Mouse (Mus musculus): ENCODE measurements around the gene Gadd45gip1. TPM values are rescaled to one million over a fixed set of nuclear protein-coding genes. Genes with fewer than 3 reads are reported as not detected.

Gadd45gip1 gene
- total RNA-seq, 1 experiment = 30.8 TPM

DNA sequence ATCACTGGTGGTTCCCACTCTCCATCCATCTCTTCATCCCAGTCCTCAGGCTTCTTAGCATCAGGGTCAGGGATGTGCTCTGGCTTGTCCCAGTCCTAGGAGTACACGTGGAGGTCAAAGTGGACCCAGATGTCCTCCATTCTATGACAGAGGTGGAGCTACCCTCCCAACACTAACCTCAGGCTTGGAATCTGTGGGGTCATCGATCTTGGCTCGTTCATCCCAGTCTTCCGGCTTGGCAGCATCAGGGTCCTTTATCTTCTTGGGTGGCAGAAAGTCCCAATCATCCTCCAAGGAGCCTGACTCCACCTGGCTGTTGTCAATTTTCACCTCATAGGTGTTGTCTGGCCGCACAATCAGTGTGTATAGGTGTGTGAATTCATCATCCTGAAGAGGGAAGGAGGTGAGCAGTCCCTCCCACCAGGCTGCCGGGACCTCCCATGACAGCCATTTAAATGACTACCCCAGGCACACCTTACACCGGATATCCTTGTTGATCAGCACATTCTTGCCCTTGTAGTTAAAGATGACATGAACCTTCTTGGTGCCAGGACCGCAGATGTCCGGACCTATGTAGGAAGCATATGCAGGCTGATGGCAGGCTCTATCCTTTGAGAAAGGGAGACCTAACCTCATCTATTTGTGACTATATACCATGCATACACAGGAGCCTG, 13.2 kb downstream of the Gadd45gip1 start:
- H3K4me3 ChIP-seq (ENCODE audit: insufficient read depth in 1 of 2, low read depth in 1 of 2, low read length in 2 of 2, poor library complexity in 1 of 2, severe bottlenecking in 1 of 2) = peak overlapping the region; percentile 77 to 83; a peak in 2 of 4 replicates
- no peaks in the 10 kb centered on the region for H3K9me3 ChIP-seq (ENCODE audit: control insufficient read depth, insufficient read depth, low read depth, low read length)
- TF ChIP-seq CHD2 (IDR thresholded peaks at IDR 0.05; ENCODE audit: low read depth, low read length) (no peak), ZNF384 (IDR thresholded peaks at IDR 0.05; ENCODE audit: low read depth, low read length) (no peak), HCFC1 (IDR thresholded peaks at IDR 0.05; ENCODE audit: borderline replicate concordance, insufficient read depth, low read length) (no peak), MAFK (IDR thresholded peaks at IDR 0.05; ENCODE audit: insufficient read depth, low read depth, low read length) (no peak), ZC3H11A (IDR thresholded peaks at IDR 0.05; ENCODE audit: borderline replicate concordance, low read depth, low read length) (no peak)
- peak overlapping the region; percentile 22; the same call in 1 of the 2 replicates for H3K9ac ChIP-seq (ENCODE audit: insufficient read depth, low read depth, low read length, poor library complexity, severe bottlenecking)
- no peak for DNase-seq (ENCODE audit: low read depth, low spot score)
- H3K27ac ChIP-seq (ENCODE audit: insufficient read depth, low read depth, low read length, poor library complexity, severe bottlenecking) = no peak overlapping the region; the same call in 1 of the 2 replicates
- H3K36me3 ChIP-seq (ENCODE audit: control insufficient read depth, insufficient read depth, low read length, poor library complexity, severe bottlenecking) = peaks cover 36% of the 10 kb centered on the region
- in situ Hi-C loops (cut with MboI; ENCODE audit: low sequenced_read_pairs in 2 of 2, unreplicated experiment in 2 of 2) = no loop called here
- peaks cover 6 to 15% of the 10 kb centered on the region in 2 experiments; a peak in 3 of 4 replicates for H3K4me1 ChIP-seq (ENCODE audit: control insufficient read depth in 2 of 2, insufficient read depth in 2 of 2, low read length in 2 of 2, poor library complexity in 1 of 2)

DNA sequence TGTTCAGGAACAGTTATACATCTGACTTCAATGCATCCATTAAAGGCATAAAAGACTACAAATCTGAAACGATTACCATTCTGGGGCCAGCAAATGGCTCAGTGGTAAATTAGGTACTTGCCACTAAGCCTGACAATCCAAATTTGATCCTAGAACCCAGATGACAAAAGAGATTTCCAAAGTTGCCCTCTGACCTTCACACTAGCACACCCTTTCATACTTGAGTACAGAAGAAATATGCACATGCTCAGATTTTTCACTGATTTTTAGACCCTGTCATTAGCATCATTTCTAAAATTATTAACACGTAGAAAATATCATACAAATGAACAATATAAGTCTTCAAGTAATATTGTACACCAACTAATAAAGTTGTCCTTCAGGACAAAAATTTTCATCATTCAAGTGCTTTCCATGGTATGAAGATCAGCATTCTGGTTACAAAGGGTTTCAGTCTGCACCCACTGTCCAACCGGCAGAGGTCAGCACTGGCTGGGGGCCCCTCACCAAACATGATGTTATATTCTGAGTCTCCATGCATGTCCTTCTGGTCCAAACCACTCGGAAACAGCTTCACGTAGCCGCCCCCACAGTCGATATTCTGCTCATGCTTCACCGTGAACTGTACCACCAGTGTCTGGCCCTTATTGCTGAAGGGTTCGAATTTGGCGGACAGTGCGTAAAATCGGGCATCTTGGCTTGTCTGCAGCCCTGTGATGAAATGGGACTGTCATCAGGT, 14.2 kb downstream of the Gadd45gip1 start:
- in situ Hi-C loops (cut with MboI; ENCODE audit: low sequenced_read_pairs in 2 of 2, unreplicated experiment in 2 of 2) = no loop called here
- Histone ChIP-seq H3K4me3 (ENCODE audit: insufficient read depth in 1 of 2, low read depth in 1 of 2, low read length in 2 of 2, poor library complexity in 1 of 2, severe bottlenecking in 1 of 2) (peak overlapping the region; percentile 77 to 83), H3K36me3 (ENCODE audit: control insufficient read depth, insufficient read depth, low read length, poor library complexity, severe bottlenecking) (peaks cover 36% of the 10 kb centered on the region), H3K27ac (ENCODE audit: insufficient read depth, low read depth, low read length, poor library complexity, severe bottlenecking) (no peak overlapping the region; the same call in 1 of the 2 replicates), H3K9me3 (ENCODE audit: control insufficient read depth, insufficient read depth, low read depth, low read length) (no peaks in the 10 kb centered on the region), H3K4me1 (ENCODE audit: control insufficient read depth in 2 of 2, insufficient read depth in 2 of 2, low read length in 2 of 2, poor library complexity in 1 of 2) (peaks cover 6 to 13% of the 10 kb centered on the region in 2 experiments; a peak in 2 of 4 replicates), H3K9ac (ENCODE audit: insufficient read depth, low read depth, low read length, poor library complexity, severe bottlenecking) (peak overlapping the region; percentile 88)
- no peak for TF ChIP-seq CHD2 (IDR thresholded peaks at IDR 0.05; ENCODE audit: low read depth, low read length)
- DNase-seq (ENCODE audit: low read depth, low spot score) = no peak

GRCm38 (mm10) chr8:84846094-84846721, 14.9 kb downstream of the Gadd45gip1 start:
- TF ChIP-seq ZC3H11A (IDR thresholded peaks at IDR 0.05; ENCODE audit: borderline replicate concordance, low read depth, low read length) (no peak), HCFC1 (IDR thresholded peaks at IDR 0.05; ENCODE audit: borderline replicate concordance, insufficient read depth, low read length) (no peak), MAFK (IDR thresholded peaks at IDR 0.05; ENCODE audit: insufficient read depth, low read depth, low read length) (no peak), CHD2 (IDR thresholded peaks at IDR 0.05; ENCODE audit: low read depth, low read length) (no peak), ZNF384 (IDR thresholded peaks at IDR 0.05; ENCODE audit: low read depth, low read length) (no peak)
- peaks cover 36% of the 10 kb centered on the region for H3K36me3 ChIP-seq (ENCODE audit: control insufficient read depth, insufficient read depth, low read length, poor library complexity, severe bottlenecking)
- H3K27ac ChIP-seq (ENCODE audit: insufficient read depth, low read depth, low read length, poor library complexity, severe bottlenecking) = peak overlapping the region; percentile 25
- H3K4me1 ChIP-seq (ENCODE audit: control insufficient read depth in 2 of 2, insufficient read depth in 2 of 2, low read length in 2 of 2, poor library complexity in 1 of 2) = peaks cover 6 to 13% of the 10 kb centered on the region in 2 experiments; a peak in 2 of 4 replicates
- in situ Hi-C loops (cut with MboI; ENCODE audit: low sequenced_read_pairs in 2 of 2, unreplicated experiment in 2 of 2) = no loop called here
- DNase-seq (ENCODE audit: low read depth, low spot score) = no peak
- peak overlapping the region; percentile 88 for H3K9ac ChIP-seq (ENCODE audit: insufficient read depth, low read depth, low read length, poor library complexity, severe bottlenecking)
- peak overlapping the region; percentile 77 to 83 for H3K4me3 ChIP-seq (ENCODE audit: insufficient read depth in 1 of 2, low read depth in 1 of 2, low read length in 2 of 2, poor library complexity in 1 of 2, severe bottlenecking in 1 of 2)
- no peaks in the 10 kb centered on the region for H3K9me3 ChIP-seq (ENCODE audit: control insufficient read depth, insufficient read depth, low read depth, low read length)

- TF ChIP-seq HCFC1 (IDR thresholded peaks at IDR 0.05; ENCODE audit: borderline replicate concordance, insufficient read depth, low read length) (peak; percentile 4; the same call in 1 of the 2 replicates), ZC3H11A (IDR thresholded peaks at IDR 0.05; ENCODE audit: borderline replicate concordance, low read depth, low read length) (no peak), MAFK (IDR thresholded peaks at IDR 0.05; ENCODE audit: insufficient read depth, low read depth, low read length) (no peak), CHD2 (IDR thresholded peaks at IDR 0.05; ENCODE audit: low read depth, low read length) (peak; percentile 87), ZNF384 (IDR thresholded peaks at IDR 0.05; ENCODE audit: low read depth, low read length) (no peak)
- H3K36me3 ChIP-seq (ENCODE audit: control insufficient read depth, insufficient read depth, low read length, poor library complexity, severe bottlenecking) = peaks cover 35% of the 10 kb centered on the region
- in situ Hi-C loops (cut with MboI; ENCODE audit: low sequenced_read_pairs in 2 of 2, unreplicated experiment in 2 of 2) = no loop called here
- H3K4me1 ChIP-seq (ENCODE audit: control insufficient read depth in 2 of 2, insufficient read depth in 2 of 2, low read length in 2 of 2, poor library complexity in 1 of 2) = peaks cover 6 to 13% of the 10 kb centered on the region in 2 experiments; a peak in 2 of 4 replicates
- peak within 1 kb of the TSS; percentile 77 to 83 for H3K4me3 ChIP-seq (ENCODE audit: insufficient read depth in 1 of 2, low read depth in 1 of 2, low read length in 2 of 2, poor library complexity in 1 of 2, severe bottlenecking in 1 of 2)
- peak within 1 kb of the TSS; percentile 89 for H3K9ac ChIP-seq (ENCODE audit: insufficient read depth, low read depth, low read length, poor library complexity, severe bottlenecking)
- H3K9me3 ChIP-seq (ENCODE audit: control insufficient read depth, insufficient read depth, low read depth, low read length) = no peaks in the 10 kb centered on the region
- H3K27ac ChIP-seq (ENCODE audit: insufficient read depth, low read depth, low read length, poor library complexity, severe bottlenecking) = peak within 1 kb of the TSS; percentile 89
- DNase-seq (ENCODE audit: low read depth, low spot score) = peak; percentile 98
Measured at GRCm38 (mm10) chr8:84846722-84847572, 15.6 kb downstream of the Gadd45gip1 start, which contains the start of gene Calr. Gene Calr, minus strand, starts transcription at chr8:84846934.
